Mouse (Mus musculus) embryonic facial prominence, embryonic 15.5 days (tissue): Measurements from ENCODE around the gene Togaram1. TPM values are rescaled to one million over a fixed set of nuclear protein-coding genes. Genes with fewer than 3 reads are reported as not detected.

Experiments used
- ATAC-seq: fragments of 200-750 bp; cut with Nextera tagmentation; 2 replicates; pipeline ENCODE4 v1.8.0; 2017; ENCODE audit warnings: low read depth, moderate TSS enrichment; ENCODE audit not compliant: insufficient number of reproducible peaks, low FRiP score, low TSS enrichment
- H3K27ac ChIP-seq: fragments of 300-500 bp; sonication (generic); replicated peaks from 2 replicates; pipeline ENCODE4 v1.5.1; 2015; ENCODE audit warnings: mild to moderate bottlenecking, inconsistent platforms
- H3K27me3 ChIP-seq: fragments of 300-500 bp; sonication (generic); 2 replicates; pipeline ENCODE4 v1.6.1; 2015; ENCODE audit warnings: inconsistent platforms
- H3K36me3 ChIP-seq: fragments of 300-500 bp; sonication (generic); 2 replicates; pipeline ENCODE4 v1.6.1; 2015; ENCODE audit warnings: mild to moderate bottlenecking, inconsistent platforms
- H3K4me1 ChIP-seq: fragments of 300-500 bp; sonication (generic); 2 replicates; pipeline ENCODE4 v1.6.1; 2015; ENCODE audit warnings: inconsistent platforms
- H3K4me2 ChIP-seq: fragments of 300-500 bp; sonication (generic); replicated peaks from 2 replicates; pipeline ENCODE4 v1.6.1; 2015; ENCODE audit warnings: mild to moderate bottlenecking, inconsistent platforms
- H3K4me3 ChIP-seq: fragments of 300-500 bp; sonication (generic); replicated peaks from 2 replicates; pipeline ENCODE4 v1.5.1; 2015; ENCODE audit warnings: mild to moderate bottlenecking, inconsistent platforms
- H3K9ac ChIP-seq: fragments of 300-500 bp; sonication (generic); 2 replicates; pipeline ENCODE4 v1.6.1; 2015; ENCODE audit warnings: inconsistent platforms
- H3K9me3 ChIP-seq: fragments of 300-500 bp; sonication (generic); replicated peaks from 2 replicates; pipeline ENCODE4 v1.6.1; 2016; ENCODE audit warnings: inconsistent platforms
- WGBS: fragments of 180-500 bp; shearing (Covaris S2); methylation state at CpG from one replicate; pipeline ENCODE4 v1.1.7; 2015; 5-methylcytosine and 5-hydroxymethylcytosine counted together
- polyA plus RNA-seq: library from polyadenylated mRNA; unstranded; fragments of >200 nt; fragmentation: Nextera tagmentation; extraction: Ambion mirVana; gene quantifications from 2 replicates; pipeline ENCODE4 v1.2.1, GENCODE M21; 2015

Togaram1 gene
- polyA plus RNA-seq, 1 experiment from 2014 or later, result 28.7 TPM

DNA sequence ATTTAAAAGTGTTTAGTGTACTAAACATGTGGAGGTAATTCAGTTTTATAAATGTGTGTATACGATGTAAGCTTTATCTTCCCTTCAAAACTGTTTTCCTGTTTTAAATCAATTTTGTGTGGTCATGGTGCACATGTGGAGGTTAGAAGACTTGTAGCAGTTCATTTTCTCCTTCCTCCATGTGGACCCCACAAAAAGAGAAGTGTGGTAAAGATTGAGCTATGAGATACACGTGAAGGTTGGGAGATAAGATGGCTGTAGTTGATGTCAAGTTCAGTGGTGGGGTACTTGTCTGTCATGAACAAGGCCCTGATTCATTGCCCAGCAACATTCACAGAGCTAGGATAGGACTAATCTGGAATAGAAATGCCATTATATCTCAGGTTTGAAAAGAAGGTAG, 92.6 kb downstream of the Togaram1 start:
- Histone ChIP-seq H3K4me2 (no peak overlapping the region), H3K4me1 (no peaks in the 10 kb centered on the region), H3K9me3 (no peaks in the 10 kb centered on the region), H3K36me3 (peaks cover 47% of the 10 kb centered on the region), H3K9ac (no peak overlapping the region), H3K27ac (no peak overlapping the region), H3K4me3 (no peak overlapping the region), H3K27me3 (no peaks in the 10 kb centered on the region)
- ATAC-seq, result no peak
- WGBS, result 68% methylated on average over 2 of the region's 2 CpGs

DNA sequence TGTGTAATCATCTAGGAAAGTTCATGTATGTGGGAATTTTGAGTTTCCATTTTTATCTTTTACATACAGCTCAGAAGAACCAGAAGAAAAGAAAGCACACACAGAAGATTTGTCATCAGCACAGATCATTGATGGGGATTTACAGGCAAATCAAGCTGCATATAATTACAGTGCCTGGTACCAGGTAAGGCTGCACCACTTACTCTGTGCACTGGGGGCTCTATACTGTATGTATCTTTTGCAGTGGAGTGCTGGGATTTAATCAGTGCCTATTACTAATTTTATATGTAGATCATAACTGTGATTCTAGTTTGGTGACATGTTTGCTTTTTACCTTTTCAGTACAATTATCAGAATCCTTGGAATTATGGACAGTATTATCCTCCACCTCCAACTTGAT, 95.5 kb downstream of the Togaram1 start:
- no peak for ATAC-seq
- H3K4me2 ChIP-seq, result no peak overlapping the region
- H3K4me3 ChIP-seq, result no peak overlapping the region
- no peaks in the 10 kb centered on the region for H3K4me1 ChIP-seq
- no peak overlapping the region for H3K27ac ChIP-seq
- no peak overlapping the region for H3K9ac ChIP-seq
- no peaks in the 10 kb centered on the region for H3K27me3 ChIP-seq
- peaks cover 53% of the 10 kb centered on the region for H3K36me3 ChIP-seq
- no peaks in the 10 kb centered on the region for H3K9me3 ChIP-seq

DNA sequence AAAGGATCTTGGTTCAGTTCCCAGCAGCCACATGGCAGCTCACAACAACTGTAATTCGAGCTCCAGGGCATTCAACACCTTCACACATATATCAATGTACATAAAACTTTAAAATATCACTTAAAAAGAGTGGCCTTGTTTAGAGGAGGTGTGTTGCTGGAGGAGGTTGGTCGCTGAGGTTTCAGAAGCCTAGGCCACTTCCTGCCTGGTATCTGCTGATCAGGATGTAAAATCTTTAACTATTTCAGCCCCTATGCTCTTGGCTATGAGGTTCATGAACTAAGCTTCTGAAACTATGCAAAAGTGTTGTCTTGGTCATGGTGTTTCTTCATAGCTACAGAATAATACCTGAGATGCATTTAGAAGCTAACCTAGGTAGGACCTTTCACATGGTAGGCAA, 99.6 kb downstream of the Togaram1 start:
- Histone ChIP-seq H3K27ac (no peak overlapping the region), H3K27me3 (no peaks in the 10 kb centered on the region), H3K36me3 (peaks cover 53% of the 10 kb centered on the region), H3K9me3 (no peaks in the 10 kb centered on the region), H3K9ac (no peak overlapping the region), H3K4me1 (no peaks in the 10 kb centered on the region), H3K4me2 (no peak overlapping the region), H3K4me3 (no peak overlapping the region)
- 68% methylated on average over 2 of the region's 2 CpGs for WGBS
- ATAC-seq, result no peak

GRCm38 (mm10) chr12:65066234-65066633, 100.6 kb downstream of the Togaram1 start:
- peaks cover 44% of the 10 kb centered on the region for H3K36me3 ChIP-seq
- WGBS, result 57% methylated on average over 3 of the region's 3 CpGs
- no peaks in the 10 kb centered on the region for H3K9me3 ChIP-seq
- H3K9ac ChIP-seq, result no peak overlapping the region
- no peaks in the 10 kb centered on the region for H3K4me1 ChIP-seq
- H3K27ac ChIP-seq, result no peak overlapping the region
- H3K27me3 ChIP-seq, result no peaks in the 10 kb centered on the region
- no peak overlapping the region for H3K4me3 ChIP-seq
- ATAC-seq, result no peak
- no peak overlapping the region for H3K4me2 ChIP-seq

DNA sequence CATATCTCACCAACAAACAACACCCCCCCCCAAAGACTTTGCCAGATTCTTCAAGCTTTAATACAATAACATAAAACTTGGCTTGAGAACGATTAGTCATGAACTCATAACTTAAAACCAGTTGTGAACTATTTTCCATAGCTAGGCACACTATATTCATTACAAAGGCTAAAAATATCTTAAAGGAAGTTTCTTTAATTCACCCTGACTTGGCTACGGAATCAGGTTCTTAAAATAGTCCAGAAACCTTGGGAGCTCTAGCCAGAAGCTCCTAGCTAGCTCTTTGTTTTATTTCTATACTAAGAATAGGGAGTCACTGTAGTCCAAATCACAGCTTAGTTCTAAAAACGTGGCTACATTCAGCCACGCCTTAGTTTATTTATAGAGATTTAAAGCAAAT, 102.8 kb downstream of the Togaram1 start:
- H3K36me3 ChIP-seq, result peaks cover 31% of the 10 kb centered on the region
- no peak for ATAC-seq
- WGBS, result 55% methylated on average over 4 of the region's 4 CpGs

More for the DNA sequence above, 102.8 kb downstream of the Togaram1 start:
- Histone ChIP-seq H3K4me2 (no peak overlapping the region), H3K4me1 (no peaks in the 10 kb centered on the region), H3K9ac (no peak overlapping the region), H3K4me3 (no peak overlapping the region), H3K27me3 (no peaks in the 10 kb centered on the region), H3K27ac (no peak overlapping the region), H3K9me3 (no peaks in the 10 kb centered on the region)

Other genes with a start within 250 kb of the Togaram1 start
- 3.6 and 4.2 TPM in 2 replicates for gene Gm527, start 47.9 kb upstream of the Togaram1 start, polyA plus RNA-seq
- 13.9 and 15.2 TPM in 2 replicates for gene Klhl28, start 270 bp upstream of the Togaram1 start, polyA plus RNA-seq
- 55.3 and 56.2 TPM in 2 replicates for gene Prpf39, start 70.5 kb downstream of the Togaram1 start, polyA plus RNA-seq
- 363 and 402 TPM in 2 replicates for gene Fkbp3, start 108.2 kb downstream of the Togaram1 start, polyA plus RNA-seq
- gene Fancm, start 109.8 kb downstream of the Togaram1 start, polyA plus RNA-seq, result 5.9 and 7.7 TPM in 2 replicates
- gene Mis18bp1, start 206.8 kb downstream of the Togaram1 start, polyA plus RNA-seq, result 43.0 and 43.3 TPM in 2 replicates